Mouse (Mus musculus): Measurements from ENCODE around the gene 4930523C07Rik. TPM values are rescaled to one million over a fixed set of nuclear protein-coding genes. Genes with fewer than 3 reads are reported as not detected.

Gene 4930523C07Rik
- total RNA-seq, 2 experiments from 2014 or later: 21.4 to 23.6 TPM

- DNase-seq: no peak
Observed at GRCm38 (mm10) chr1:160045971-160046370, 1.8 kb downstream of the 4930523C07Rik start.

- no peak for DNase-seq
Observed at GRCm38 (mm10) chr1:160046786-160047185, 2.6 kb downstream of the 4930523C07Rik start.

GRCm38 (mm10) chr1:160047481-160047931 lies 3.3 kb downstream of the 4930523C07Rik start:
- DNase-seq: no peak

- no peak for DNase-seq
Observed at GRCm38 (mm10) chr1:160049131-160049880, 5.1 kb downstream of the 4930523C07Rik start.

- no peak for DNase-seq
Observed at GRCm38 (mm10) chr1:160050898-160051297, 6.7 kb downstream of the 4930523C07Rik start.

- DNase-seq: no peak
Observed at GRCm38 (mm10) chr1:160052556-160053315, 8.6 kb downstream of the 4930523C07Rik start.

GRCm38 (mm10) chr1:160053510-160054305 lies 9.5 kb downstream of the 4930523C07Rik start:
- no peak for DNase-seq

- DNase-seq: no peak
Observed at GRCm38 (mm10) chr1:160054366-160055078, 10.3 kb downstream of the 4930523C07Rik start.

GRCm38 (mm10) chr1:160057657-160058056 lies 13.5 kb downstream of the 4930523C07Rik start:
- DNase-seq: no peak

GRCm38 (mm10) chr1:160059908-160060307 lies 15.7 kb downstream of the 4930523C07Rik start:
- no peak for DNase-seq

GRCm38 (mm10) chr1:160060542-160060941 lies 16.4 kb downstream of the 4930523C07Rik start:
- peak in 1 of 2 experiments; percentile 54 for DNase-seq

- DNase-seq: no peak
Observed at GRCm38 (mm10) chr1:160061321-160061720, 17.1 kb downstream of the 4930523C07Rik start.

- peak; percentile 32 to 73 for DNase-seq
Observed at GRCm38 (mm10) chr1:160061725-160062366, 17.7 kb downstream of the 4930523C07Rik start.

GRCm38 (mm10) chr1:160064547-160065144 lies 20.5 kb downstream of the 4930523C07Rik start:
- DNase-seq: no peak

GRCm38 (mm10) chr1:160078882-160079661 lies 34.9 kb downstream of the 4930523C07Rik start:
- peak; percentile 76 to 89 for DNase-seq

GRCm38 (mm10) chr1:160080800-160081436 lies 36.7 kb downstream of the 4930523C07Rik start:
- DNase-seq: peak; percentile 75 to 94

GRCm38 (mm10) chr1:160082647-160083046 lies 38.5 kb downstream of the 4930523C07Rik start:
- DNase-seq: no peak

- no peak for DNase-seq
Observed at GRCm38 (mm10) chr1:160084239-160084638, 40.1 kb downstream of the 4930523C07Rik start.

- no peak for DNase-seq
Observed at GRCm38 (mm10) chr1:160086651-160087050, 42.5 kb downstream of the 4930523C07Rik start.
